Mouse (Mus musculus) kidney, embryonic 14.5 days (tissue): ENCODE measurements around the gene Cavin3. TPM values are rescaled to one million over a fixed set of nuclear protein-coding genes. Genes with fewer than 3 reads are reported as not detected.
A peak's percentile ranks its signal among the peaks of the same experiment; 100 is the strongest.

Source experiments
- ATAC-seq: fragments of 200-750 bp; cut with Nextera tagmentation; 2 replicates; pipeline ENCODE4 v1.8.0; 2017; ENCODE audit warnings: moderate number of reproducible peaks, mild to moderate bottlenecking, moderate TSS enrichment, moderate library complexity; ENCODE audit not compliant: low FRiP score, low TSS enrichment
- H3K27ac ChIP-seq: fragments of 300-500 bp; sonication (generic); 2 replicates; pipeline ENCODE4 v1.5.1; 2014; ENCODE audit warnings: low read depth, mild to moderate bottlenecking, low read length, moderate library complexity, mixed read lengths
- H3K27me3 ChIP-seq: fragments of 300-500 bp; sonication (generic); 2 replicates; pipeline ENCODE4 v1.6.1; 2014; ENCODE audit warnings: mild to moderate bottlenecking, low read length; ENCODE audit not compliant: control insufficient read depth, insufficient read depth
- H3K36me3 ChIP-seq: fragments of 300-500 bp; sonication (generic); 2 replicates; pipeline ENCODE4 v1.6.1; 2014; ENCODE audit warnings: low read length, mixed read lengths; ENCODE audit not compliant: control insufficient read depth, insufficient read depth
- H3K4me1 ChIP-seq: fragments of 300-500 bp; sonication (generic); 2 replicates; pipeline ENCODE4 v1.6.1; 2014; ENCODE audit warnings: low read length, mixed read lengths; ENCODE audit not compliant: control insufficient read depth, insufficient read depth
- H3K4me2 ChIP-seq: fragments of 300-500 bp; sonication (generic); replicated peaks from 2 replicates; pipeline ENCODE4 v1.6.1; 2014; ENCODE audit warnings: low read depth, mild to moderate bottlenecking, low read length
- H3K4me3 ChIP-seq: fragments of 300-500 bp; sonication (generic); 2 replicates; pipeline ENCODE4 v1.5.1; 2014; ENCODE audit warnings: mild to moderate bottlenecking, low read length
- H3K9ac ChIP-seq: fragments of 300-500 bp; sonication (generic); 2 replicates; pipeline ENCODE4 v1.6.1; 2014; ENCODE audit warnings: low read depth, mild to moderate bottlenecking, low read length, moderate library complexity
- H3K9me3 ChIP-seq: fragments of 300-500 bp; sonication (generic); 2 replicates; pipeline ENCODE4 v1.6.1; 2016; ENCODE audit warnings: low read length; ENCODE audit not compliant: control insufficient read depth
- WGBS: fragments of 180-500 bp; shearing (Covaris S2); extraction: QIAGEN DNeasy Blood & Tissue Kit; methylation state at CpG from one replicate; pipeline ENCODE4 v1.1.7; 2014; 5-methylcytosine and 5-hydroxymethylcytosine counted together
- polyA plus RNA-seq: library from polyadenylated mRNA; unstranded; fragments of >200 nt; fragmentation: Nextera tagmentation; extraction: Ambion mirVana; gene quantifications from 2 replicates; pipeline ENCODE4 v1.2.1, GENCODE M21; 2014

Cavin3 gene
- polyA plus RNA-seq, 1 experiment from 2014 or later: 48.0 TPM

DNA sequence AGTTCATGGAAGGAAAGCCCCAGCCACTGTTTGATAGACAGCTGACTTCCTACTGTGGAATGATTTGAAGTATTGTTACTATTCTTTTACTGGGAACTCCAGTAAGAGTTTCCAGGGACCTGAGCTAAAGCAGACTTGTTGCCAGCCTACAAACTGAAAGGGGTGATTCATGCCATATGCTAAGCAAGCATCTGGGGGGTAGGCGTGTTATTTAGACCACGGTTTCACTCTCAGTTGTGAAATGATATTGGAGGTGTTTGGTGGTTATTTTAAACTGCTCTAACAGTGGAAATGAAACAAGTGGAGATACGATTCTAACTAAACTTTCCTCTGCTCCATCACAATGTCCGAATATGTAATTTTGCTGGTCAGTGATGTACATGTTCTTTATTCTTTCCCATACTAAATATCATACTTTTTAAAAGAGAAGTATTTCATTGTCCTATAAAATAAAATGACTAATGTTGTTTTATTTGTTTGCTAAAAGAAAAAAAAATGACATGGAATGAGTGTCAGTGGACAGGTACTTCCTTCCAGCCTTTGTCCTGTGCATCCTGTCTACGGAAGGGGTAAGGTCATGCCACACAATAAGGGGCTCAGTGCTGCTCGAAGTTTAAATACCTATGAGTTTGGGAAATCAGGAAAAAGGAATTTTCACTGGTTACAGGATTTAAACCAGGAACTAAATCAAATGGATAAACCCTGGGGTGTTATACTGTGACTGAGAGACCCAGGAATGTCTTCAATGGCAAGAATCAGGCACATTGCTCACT is 5.2 kb upstream of the Cavin3 start:
- no peaks in the 10 kb centered on the region for H3K36me3 ChIP-seq
- ATAC-seq: no peak
- H3K27me3 ChIP-seq: no peaks in the 10 kb centered on the region
- 78% methylated on average over 6 of the region's 6 CpGs for WGBS
- H3K9ac ChIP-seq: no peak overlapping the region
- H3K4me1 ChIP-seq: no peaks in the 10 kb centered on the region
- H3K9me3 ChIP-seq: no peaks in the 10 kb centered on the region
- H3K27ac ChIP-seq: no peak overlapping the region
- H3K4me3 ChIP-seq: no peak overlapping the region
- no peak overlapping the region for H3K4me2 ChIP-seq

DNA sequence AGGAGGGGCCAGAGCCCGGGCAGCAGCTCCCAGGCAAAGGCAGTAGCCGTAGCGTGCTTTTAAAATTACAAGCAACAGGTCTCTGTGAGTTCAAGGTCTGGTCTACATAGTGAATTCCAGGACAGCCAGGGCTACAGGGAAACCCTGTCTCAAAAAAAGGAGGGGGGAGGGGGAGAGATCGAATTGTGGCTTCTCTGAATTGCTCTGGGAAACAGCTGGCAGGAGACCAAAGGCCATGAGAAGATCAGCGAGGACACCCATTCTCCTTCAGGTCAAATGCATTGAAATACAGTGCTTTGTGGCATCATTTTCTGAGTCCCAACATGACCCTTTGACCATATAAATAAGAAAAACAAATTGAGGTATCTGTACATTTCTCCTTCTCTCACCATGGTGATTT is 2.9 kb upstream of the Cavin3 start:
- H3K4me3 ChIP-seq: no peak overlapping the region
- no peaks in the 10 kb centered on the region for H3K4me1 ChIP-seq
- no peak for ATAC-seq
- 54% methylated on average over 5 of the region's 5 CpGs for whole genome bisulfite sequencing
- no peak overlapping the region for H3K27ac ChIP-seq
- no peaks in the 10 kb centered on the region for H3K36me3 ChIP-seq
- H3K4me2 ChIP-seq: no peak overlapping the region
- no peaks in the 10 kb centered on the region for H3K9me3 ChIP-seq
- H3K27me3 ChIP-seq: no peaks in the 10 kb centered on the region
- no peak overlapping the region for H3K9ac ChIP-seq

DNA sequence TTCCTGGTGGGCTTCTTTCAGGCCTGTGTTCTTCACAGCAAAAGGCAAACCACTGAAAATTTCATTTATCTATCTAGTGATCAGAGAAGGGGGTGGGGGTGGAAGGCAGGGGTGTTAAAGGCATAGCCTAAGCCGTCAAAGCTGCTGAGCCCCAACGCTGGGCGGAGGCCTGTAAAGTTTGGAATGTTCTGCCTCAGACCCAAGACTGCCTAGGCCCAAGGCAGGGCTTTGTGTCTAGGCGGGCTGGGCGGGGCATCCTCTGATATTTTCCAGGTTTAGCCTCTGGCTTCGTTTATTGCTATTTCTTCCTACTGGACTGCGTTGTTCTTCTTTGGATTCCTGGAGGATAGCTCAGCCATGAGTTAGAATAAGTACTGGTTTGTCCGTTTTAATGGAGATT is 326 bp upstream of the Cavin3 start:
- ATAC-seq: peak; percentile 53; the same call in 1 of the 2 replicates
- Histone ChIP-seq H3K4me2 (peak overlapping the region; percentile 86), H3K27ac (peak overlapping the region; percentile 33; the same call in 1 of the 2 replicates), H3K27me3 (no peaks in the 10 kb centered on the region), H3K9me3 (no peaks in the 10 kb centered on the region), H3K4me3 (peak overlapping the region; percentile 49), H3K36me3 (no peaks in the 10 kb centered on the region), H3K4me1 (no peaks in the 10 kb centered on the region), H3K9ac (peak overlapping the region; percentile 65)
- WGBS: 44% methylated on average over 8 of the region's 8 CpGs

DNA sequence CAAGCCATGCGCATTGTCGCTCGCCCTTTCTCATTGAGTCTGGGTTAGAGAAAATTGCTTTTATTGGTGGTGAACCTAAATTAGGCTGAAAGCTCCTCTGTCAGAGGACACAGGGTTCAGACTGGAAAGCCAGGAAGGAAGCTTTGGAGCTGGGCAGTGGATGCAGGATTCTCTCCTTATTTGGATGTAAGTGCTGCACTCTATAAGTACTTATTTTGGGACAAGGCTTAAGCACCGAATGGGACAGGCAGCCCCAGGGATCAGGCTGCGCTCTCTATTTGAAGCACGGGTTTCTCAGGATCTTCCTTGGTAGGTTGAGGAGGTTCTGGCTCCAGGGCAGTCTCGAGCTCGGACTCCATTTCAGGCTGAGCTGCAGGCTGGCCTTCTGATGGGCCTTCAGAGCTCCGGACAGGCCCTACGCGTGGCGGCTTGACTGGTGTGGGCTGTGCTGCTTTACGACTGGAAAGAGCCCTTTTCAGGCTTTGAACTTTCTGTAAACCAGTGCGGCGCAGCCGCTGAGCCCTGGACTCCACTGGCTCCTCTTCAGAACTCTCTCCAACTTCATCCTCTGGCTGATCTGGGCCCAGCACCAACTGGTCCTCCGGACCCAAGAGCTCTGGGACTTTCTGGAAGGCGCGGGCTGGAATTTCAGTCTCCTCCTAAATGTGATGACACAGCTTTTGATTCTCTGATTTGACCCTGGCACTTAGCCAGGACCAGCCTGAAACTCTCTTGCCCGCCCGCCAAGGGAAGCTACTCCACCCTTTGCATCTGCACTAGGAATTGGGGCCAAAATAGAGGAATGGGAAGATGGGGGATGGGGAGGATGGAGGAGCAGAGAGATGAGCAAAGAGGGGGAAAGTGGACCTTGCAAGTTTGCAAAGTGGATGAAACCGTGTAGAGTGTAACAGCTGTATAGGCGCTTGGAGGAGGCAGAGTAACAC is 1.3 kb downstream of the Cavin3 start:
- Histone ChIP-seq H3K4me2 (peak overlapping the region; percentile 86), H3K9ac (peak overlapping the region; percentile 65; the same call in 1 of the 2 replicates), H3K27me3 (no peaks in the 10 kb centered on the region), H3K9me3 (no peaks in the 10 kb centered on the region), H3K36me3 (no peaks in the 10 kb centered on the region), H3K4me1 (no peaks in the 10 kb centered on the region), H3K4me3 (peak overlapping the region; percentile 49), H3K27ac (peak overlapping the region; percentile 42; the same call in 1 of the 2 replicates)
- WGBS: 58% methylated on average over 23 of the region's 23 CpGs
- 0 out of 2 replicates have a peak, but pooled peaks have one; percentile 8 for ATAC-seq

DNA sequence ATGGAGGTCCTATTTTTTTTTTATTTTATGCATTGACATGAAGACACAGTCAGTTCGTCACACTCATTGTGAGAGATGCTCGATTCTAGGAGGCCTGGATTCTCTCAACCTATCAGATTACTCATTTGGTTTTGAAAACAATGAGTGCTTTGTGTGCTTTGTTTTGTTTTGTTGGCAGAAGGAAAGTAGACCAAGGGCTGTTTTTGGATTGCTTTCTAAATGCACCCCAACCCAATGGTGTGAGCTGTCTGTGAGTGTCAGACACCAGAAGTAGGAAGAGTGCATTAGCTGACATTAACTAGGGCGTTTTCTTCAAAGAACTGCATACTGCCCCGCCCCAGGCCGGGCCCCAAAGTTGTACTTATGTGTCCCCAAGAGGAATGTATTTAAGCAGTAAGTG is 2.0 kb downstream of the Cavin3 start:
- H3K27ac ChIP-seq: no peak overlapping the region
- 69% methylated on average over 5 of the region's 5 CpGs for WGBS
- no peaks in the 10 kb centered on the region for H3K36me3 ChIP-seq
- peak overlapping the region; percentile 86; the same call in 1 of the 2 replicates for H3K4me2 ChIP-seq
- ATAC-seq: no peak
- H3K4me3 ChIP-seq: no peak overlapping the region
- H3K27me3 ChIP-seq: no peaks in the 10 kb centered on the region
- H3K9me3 ChIP-seq: no peaks in the 10 kb centered on the region
- H3K9ac ChIP-seq: no peak overlapping the region
- H3K4me1 ChIP-seq: no peaks in the 10 kb centered on the region

DNA sequence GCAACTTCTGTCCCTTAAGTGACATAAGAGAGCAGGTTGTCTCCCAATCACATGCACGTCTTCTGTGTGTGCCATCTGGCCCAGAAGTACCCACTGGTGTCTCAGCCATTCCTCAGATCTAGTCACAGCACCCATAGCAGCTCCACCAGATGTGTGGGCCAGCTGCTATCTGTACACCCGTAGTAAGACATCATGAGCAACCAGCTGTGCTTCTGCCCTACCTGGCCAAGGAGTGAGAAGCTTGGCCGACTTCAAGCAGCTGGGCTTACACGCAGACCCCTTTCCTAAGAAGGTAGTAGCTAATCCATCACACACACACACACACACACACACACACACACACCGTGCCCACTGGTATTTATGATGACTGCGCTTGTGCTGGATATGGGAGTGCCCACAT is 2.9 kb downstream of the Cavin3 start:
- no peak overlapping the region for H3K4me2 ChIP-seq
- 91% methylated on average over 6 of the region's 6 CpGs for WGBS

DNA sequence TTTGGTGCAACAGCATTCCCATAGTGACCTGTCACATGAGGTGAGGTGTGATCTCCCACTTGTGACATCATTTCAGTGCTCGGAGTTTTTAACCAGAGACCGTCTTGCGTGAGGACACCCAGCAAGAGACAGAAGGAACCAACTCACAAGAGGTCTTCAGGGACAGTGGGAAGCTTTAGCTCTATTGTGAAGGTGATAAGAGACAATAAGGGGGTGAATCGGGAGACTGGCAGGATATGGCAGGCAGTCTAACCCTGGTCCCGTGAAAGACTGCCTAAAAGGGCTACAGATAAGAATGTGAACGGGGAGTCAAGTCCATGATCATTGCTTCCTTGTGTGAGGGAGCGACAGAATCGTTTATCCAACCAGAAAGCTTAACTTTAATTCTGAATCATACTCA is 3.8 kb downstream of the Cavin3 start:
- Histone ChIP-seq H3K27me3 (no peaks in the 10 kb centered on the region), H3K4me2 (no peak overlapping the region), H3K36me3 (no peaks in the 10 kb centered on the region), H3K9ac (no peak overlapping the region), H3K27ac (no peak overlapping the region), H3K9me3 (no peaks in the 10 kb centered on the region), H3K4me1 (no peaks in the 10 kb centered on the region), H3K4me3 (no peak overlapping the region)
- no peak for ATAC-seq
- WGBS: 83% methylated on average over 8 of the region's 8 CpGs

More for the DNA sequence above, 2.9 kb downstream of the Cavin3 start:
- Histone ChIP-seq H3K27me3 (no peaks in the 10 kb centered on the region), H3K27ac (no peak overlapping the region), H3K9ac (no peak overlapping the region), H3K9me3 (no peaks in the 10 kb centered on the region), H3K4me1 (no peaks in the 10 kb centered on the region), H3K4me3 (no peak overlapping the region), H3K36me3 (no peaks in the 10 kb centered on the region)
- no peak for ATAC-seq

DNA sequence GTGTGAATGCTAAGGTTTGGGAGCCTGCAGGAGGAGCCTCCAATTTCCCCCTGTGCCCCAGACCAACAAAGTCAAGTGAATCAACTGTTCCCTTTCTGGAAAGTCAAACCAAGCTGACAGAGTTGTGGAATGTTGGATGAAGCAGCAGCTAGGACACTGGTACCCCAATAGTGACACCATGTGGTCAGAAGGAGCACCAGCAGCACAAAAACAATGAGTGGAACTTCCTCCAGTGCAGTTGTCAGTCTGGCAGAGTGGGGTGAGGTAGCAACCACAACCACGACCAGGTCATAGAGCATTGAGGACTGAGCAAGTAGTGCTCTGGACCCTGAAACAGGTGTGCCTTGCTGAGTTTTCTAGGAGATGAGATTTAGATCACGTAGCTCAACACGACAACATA is 4.3 kb downstream of the Cavin3 start:
- 0 out of 2 replicates have a peak, but pooled peaks have one; percentile 17 for ATAC-seq
- Histone ChIP-seq H3K36me3 (no peaks in the 10 kb centered on the region), H3K4me2 (no peak overlapping the region), H3K4me1 (no peaks in the 10 kb centered on the region), H3K9me3 (no peaks in the 10 kb centered on the region), H3K9ac (no peak overlapping the region), H3K27me3 (no peaks in the 10 kb centered on the region), H3K27ac (no peak overlapping the region), H3K4me3 (no peak overlapping the region)
- WGBS: 58% methylated on average over 3 of the region's 3 CpGs

DNA sequence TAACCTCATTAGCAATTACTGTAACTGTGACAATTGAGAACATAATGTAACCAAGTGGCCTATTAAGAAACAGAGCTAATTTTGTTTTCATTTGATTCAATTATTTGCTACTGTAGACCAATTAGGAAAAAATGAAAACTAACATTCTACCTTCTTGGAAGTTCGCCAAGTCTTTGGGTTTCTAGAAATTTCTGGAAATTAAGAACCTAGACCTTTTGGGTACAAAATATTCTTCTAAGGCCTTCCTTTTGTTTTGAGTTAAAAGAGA is 4.7 kb downstream of the Cavin3 start:
- H3K27ac ChIP-seq: no peak overlapping the region
- ATAC-seq: no peak
- H3K4me1 ChIP-seq: no peaks in the 10 kb centered on the region
- no peak overlapping the region for H3K9ac ChIP-seq
- WGBS: 90% methylated on average over 1 of the region's 1 CpGs
- H3K36me3 ChIP-seq: no peaks in the 10 kb centered on the region
- no peaks in the 10 kb centered on the region for H3K27me3 ChIP-seq
- H3K4me3 ChIP-seq: no peak overlapping the region
- H3K4me2 ChIP-seq: no peak overlapping the region
- H3K9me3 ChIP-seq: no peaks in the 10 kb centered on the region
